ENCODE assay signal across 8 mouse cellular contexts in the genomic region with DNA sequence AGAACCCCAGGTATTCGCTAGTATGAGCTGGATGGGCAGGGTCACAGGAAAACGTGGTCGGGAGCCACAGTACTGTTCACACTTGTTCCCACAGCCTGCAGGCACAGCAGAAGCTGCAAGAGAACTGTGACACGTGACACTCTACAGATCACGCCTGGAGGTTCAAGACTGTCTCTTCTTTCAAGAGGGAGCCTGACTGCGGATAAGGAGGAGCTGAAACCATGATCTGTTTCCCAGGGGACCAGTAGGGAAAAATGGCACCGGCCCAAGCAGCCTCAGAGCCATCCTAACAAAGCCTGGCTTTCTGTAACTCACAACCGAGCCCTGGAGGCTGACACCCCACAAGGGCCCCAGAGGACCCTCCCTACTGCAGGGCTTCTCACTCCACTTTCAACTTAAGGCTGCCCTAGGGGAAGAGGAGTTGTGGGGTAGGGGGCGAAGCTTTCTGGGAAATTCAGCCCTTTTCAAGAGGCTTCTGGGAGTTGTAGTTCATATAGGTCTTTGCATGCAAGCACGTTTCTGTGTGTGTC. TPM values are rescaled to one million over a fixed set of nuclear protein-coding genes. Genes with fewer than 3 reads are reported as not detected.
DNase-seq lines count a peak whose midpoint lies in the region; ATAC-seq and TF ChIP-seq lines count a peak whose summit lies in the region.

No protein-coding gene starts in this region.

- peak overlapping the region; percentile 70; the same call in 1 of the 2 replicates for H3K27ac ChIP-seq in embryonic facial prominence, embryonic 12.5 days
- H3K27ac ChIP-seq in heart, embryonic 12.5 days (ENCODE audit: poor library complexity, severe bottlenecking) = peak overlapping the region; percentile 58
- H3K27ac ChIP-seq in liver, embryonic 14.5 days = no peak overlapping the region
- H3K27ac ChIP-seq in olfactory bulb, adult 2 months (ENCODE audit: insufficient read depth, low read depth, low read length) = peak overlapping the region; percentile 53; the same call in 1 of the 2 replicates

- no peaks in the 10 kb centered on the region for H3K36me3 ChIP-seq in embryonic facial prominence, embryonic 12.5 days
- no peaks in the 10 kb centered on the region for H3K36me3 ChIP-seq in heart, embryonic 12.5 days
- H3K36me3 ChIP-seq in liver, embryonic 14.5 days (replicated peaks; ENCODE audit: control insufficient read depth, insufficient read depth, low read depth) = no peaks in the 10 kb centered on the region

- TF ChIP-seq POLR2A in olfactory bulb, adult 2 months (IDR thresholded peaks at IDR 0.05; ENCODE audit: insufficient read depth, low read depth, low read length) = no peak

- H3K4me2 ChIP-seq in embryonic facial prominence, embryonic 12.5 days (replicated peaks) = peak overlapping the region; percentile 58
- H3K4me2 ChIP-seq in heart, embryonic 12.5 days = peak overlapping the region; percentile 79
- H3K4me2 ChIP-seq in liver, embryonic 14.5 days (ENCODE audit: low read depth) = peak overlapping the region; percentile 51

- H3K9ac ChIP-seq in embryonic facial prominence, embryonic 12.5 days = peak overlapping the region; percentile 63
- H3K9ac ChIP-seq in heart, embryonic 12.5 days = peak overlapping the region; percentile 70
- H3K9ac ChIP-seq in liver, embryonic 14.5 days (replicated peaks) = no peak overlapping the region

- DNase-seq in CD4-positive, CD25-positive, alpha-beta regulatory T cell, adult 2 months (ENCODE audit: low read depth, low spot score) = peak; percentile 39
- peak; percentile 23 for DNase-seq in T-cell, adult 2 months (ENCODE audit: low spot score)
- peak; percentile 48 for DNase-seq in kidney, postnatal 10 days
- no peak for DNase-seq in liver, embryonic 14.5 days (ENCODE audit: low read depth in 3 of 3, low spot score in 3 of 3)
- DNase-seq in spleen, adult 12 weeks (ENCODE audit: low spot score) = no peak

- H3K4me1 ChIP-seq in embryonic facial prominence, embryonic 12.5 days = peaks cover 6% of the 10 kb centered on the region; the same call in 1 of the 2 replicates
- peaks cover 8% of the 10 kb centered on the region for H3K4me1 ChIP-seq in heart, embryonic 12.5 days (replicated peaks)
- peaks cover 0 to 4% of the 10 kb centered on the region in 2 experiments; a peak in 1 of 4 replicates for H3K4me1 ChIP-seq in liver, embryonic 14.5 days (replicated peaks; ENCODE audit: control insufficient read depth in 2 of 2, insufficient read depth in 2 of 2, low read length in 1 of 2)
- H3K4me1 ChIP-seq in olfactory bulb, adult 2 months (ENCODE audit: control insufficient read depth, insufficient read depth, low read length) = peaks cover 7% of the 10 kb centered on the region; the same call in 1 of the 2 replicates

- no peak for TF ChIP-seq CTCF in liver, embryonic 14.5 days (IDR thresholded peaks at IDR 0.05; ENCODE audit: low read depth)
- TF ChIP-seq CTCF in olfactory bulb, adult 2 months (IDR thresholded peaks at IDR 0.05; ENCODE audit: insufficient read depth, low read depth, low read length) = no peak

- 10% methylated on average over 10 of the region's 10 CpGs for WGBS in embryonic facial prominence, embryonic 12.5 days
- 7% methylated on average over 10 of the region's 10 CpGs for WGBS in heart, embryonic 12.5 days
- 10% methylated on average over 10 of the region's 10 CpGs for WGBS in liver, embryonic 14.5 days (ENCODE audit: insufficient replicate concordance)
- 8% methylated on average over 10 of the region's 10 CpGs for WGBS in olfactory bulb, adult 2 months

- H3K9me3 ChIP-seq in embryonic facial prominence, embryonic 12.5 days = no peaks in the 10 kb centered on the region
- H3K9me3 ChIP-seq in heart, embryonic 12.5 days (replicated peaks) = no peaks in the 10 kb centered on the region
- H3K9me3 ChIP-seq in liver, embryonic 14.5 days (ENCODE audit: control insufficient read depth, low read length) = no peaks in the 10 kb centered on the region

- H3K27me3 ChIP-seq in embryonic facial prominence, embryonic 12.5 days = no peaks in the 10 kb centered on the region
- H3K27me3 ChIP-seq in heart, embryonic 12.5 days (replicated peaks) = no peaks in the 10 kb centered on the region
- H3K27me3 ChIP-seq in liver, embryonic 14.5 days (ENCODE audit: control insufficient read depth, insufficient read depth, low read length) = no peaks in the 10 kb centered on the region

- peak; percentile 81 for ATAC-seq in embryonic facial prominence, embryonic 12.5 days (ENCODE audit: insufficient number of reproducible peaks, insufficient read depth, low FRiP score, low TSS enrichment)
- ATAC-seq in heart, embryonic 12.5 days (ENCODE audit: insufficient number of reproducible peaks, low FRiP score) = 0 out of 2 replicates have a peak, but pooled peaks have one; percentile 46
- ATAC-seq in liver, embryonic 14.5 days (ENCODE audit: insufficient read depth) = peak; percentile 35; the same call in 1 of the 2 replicates

- no peak for TF ChIP-seq EP300 in liver, embryonic 14.5 days (IDR thresholded peaks at IDR 0.05; ENCODE audit: low read depth)

- peak overlapping the region; percentile 40 for H3K4me3 ChIP-seq in embryonic facial prominence, embryonic 12.5 days
- peak overlapping the region; percentile 49 for H3K4me3 ChIP-seq in heart, embryonic 12.5 days
- H3K4me3 ChIP-seq in liver, embryonic 14.5 days (ENCODE audit: insufficient read depth in 1 of 2, low read depth in 2 of 2, low read length in 2 of 2) = peak overlapping the region in 1 of 2 experiments; percentile 49; a peak in 2 of 4 replicates
- H3K4me3 ChIP-seq in olfactory bulb, adult 2 months (ENCODE audit: insufficient read depth, low read depth, low read length) = peak overlapping the region; percentile 41

RNA-seq across cellular contexts. Expression of a gene that starts 42.8 kb away (rescaled TPM):
- 10.5 and 12.3 TPM in 2 replicates for polyA plus RNA-seq in embryonic facial prominence, embryonic 12.5 days (2016; fragmentation: Nextera tagmentation; extraction: Ambion mirVana)
- polyA plus RNA-seq in heart, embryonic 12.5 days (2016; fragmentation: Nextera tagmentation; extraction: Ambion mirVana) = 31.3 and 32.1 TPM in 2 replicates
- 0.65 and 0.68 TPM in 2 replicates for polyA plus RNA-seq in liver, embryonic 14.5 days (2012; rRNA removed)
- 4.5 and 5.4 TPM in 2 replicates for polyA plus RNA-seq in liver, embryonic 14.5 days (2014; fragmentation: Nextera tagmentation; extraction: Ambion mirVana)
- polyA plus RNA-seq in olfactory bulb, adult 2 months (2012; ENCODE audit: insufficient read depth, insufficient read length, low replicate concordance, missing spikeins) = 74.3 TPM in 1 of 2 replicates, not detected in the other

Comparison
In these comparisons a context has a peak if more than half of its experiments do, and no peak if none do; other contexts are left out.
1. DNase-seq: peak in CD4-positive, CD25-positive, alpha-beta regulatory T cell, adult 2 months (single experiment), T-cell, adult 2 months (single experiment) and kidney, postnatal 10 days (single experiment); none in liver, embryonic 14.5 days (0 of 3) and spleen, adult 12 weeks (single experiment).
2. Peak in every context shown above with its lines, with median percentiles within 50 percentile points of each other: ATAC-seq and H3K4me2 ChIP-seq.